Mouse (Mus musculus): ENCODE measurements around the gene Slx1b.
"Not testable (repeated sequence)": the region's sequence is repeated elsewhere in the genome, so short reads cannot be mapped to it uniquely, and the experiment has no call there.

The Slx1b gene

GRCm38 (mm10) chr7:126695631-126696207 lies at the start of gene Slx1b:
TSS of gene Slx1b (minus strand) at chr7:126695784.
- DNase-seq (ENCODE audit: low read depth): peak; percentile 90

GRCm38 (mm10) chr7:126741964-126742482 lies 46.4 kb upstream of the Slx1b start:
- DNase-seq (ENCODE audit: low read depth): no peak

DNA sequence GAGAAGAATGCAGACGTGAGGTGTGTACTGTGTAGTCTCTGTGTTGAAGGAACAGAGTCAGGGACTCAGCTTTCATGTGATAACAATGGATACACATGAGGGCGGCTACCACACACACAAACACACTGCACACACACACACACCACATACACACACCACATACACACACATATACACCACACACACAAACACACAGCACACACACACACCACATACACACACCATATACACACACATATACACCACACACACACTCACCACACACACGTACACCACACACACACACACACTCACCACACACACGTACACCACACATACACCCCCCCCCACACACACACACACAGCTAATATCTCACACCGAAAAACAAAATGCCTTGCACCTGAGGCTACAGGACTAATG lies 45.9 kb upstream of the Slx1b start:
- DNase-seq (ENCODE audit: low read depth): no peak

GRCm38 (mm10) chr7:126740977-126741376 lies 45.4 kb upstream of the Slx1b start:
- DNase-seq (ENCODE audit: low read depth): no peak

DNA sequence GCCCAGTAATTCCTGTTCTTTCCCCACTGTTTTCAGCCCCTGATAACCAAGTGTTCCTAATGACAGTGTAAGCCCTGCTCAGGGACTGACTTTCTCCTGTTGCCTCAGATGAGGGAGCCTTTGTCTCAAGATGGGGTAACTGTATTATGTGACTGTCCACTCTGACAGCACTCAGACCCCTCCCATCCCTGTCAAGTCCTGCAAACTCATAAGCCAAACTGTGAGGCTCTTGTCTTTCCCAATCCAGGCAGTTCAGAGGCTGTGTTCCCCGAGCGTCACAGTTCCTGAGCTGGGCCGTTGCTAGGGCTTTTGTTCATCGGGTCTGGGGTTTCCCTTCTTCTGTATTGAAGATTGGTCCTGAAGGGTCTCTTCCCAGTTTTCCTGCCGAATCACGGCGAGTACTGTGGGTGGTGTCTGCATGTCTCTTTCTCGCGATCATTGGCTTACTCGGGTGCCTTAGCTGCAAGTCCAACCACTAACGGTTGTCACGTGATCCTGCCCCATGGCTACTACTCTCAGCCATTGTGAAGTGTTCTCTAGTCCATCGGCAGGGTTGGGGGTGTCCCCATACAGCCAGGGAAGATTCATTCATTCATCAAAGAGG lies 44.6 kb upstream of the Slx1b start:
- no peak for DNase-seq (ENCODE audit: low read depth)

- DNase-seq (ENCODE audit: low read depth): no peak
These were observed 44.0 kb upstream of the Slx1b start for GRCm38 (mm10) chr7:126739551-126739950.

DNA sequence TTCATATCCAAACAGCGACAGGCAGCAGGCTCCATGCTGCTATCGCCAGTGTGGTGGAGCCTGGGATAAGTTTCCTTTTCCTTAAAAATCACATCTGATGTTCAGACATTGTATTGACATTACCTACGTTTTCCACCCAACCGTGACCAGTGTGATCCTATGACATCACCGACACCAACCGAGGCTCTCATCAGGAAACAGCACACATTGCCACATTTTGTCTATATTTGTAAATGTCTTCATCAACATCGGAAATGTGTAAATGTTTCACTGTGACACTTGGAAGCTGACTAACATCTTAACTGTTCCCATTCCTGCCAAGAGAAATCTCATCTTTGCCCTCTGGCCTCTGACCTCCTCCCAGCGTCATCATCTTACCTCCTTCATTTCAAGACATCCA lies 40.5 kb upstream of the Slx1b start:
- no peak for DNase-seq (ENCODE audit: low read depth)

DNA sequence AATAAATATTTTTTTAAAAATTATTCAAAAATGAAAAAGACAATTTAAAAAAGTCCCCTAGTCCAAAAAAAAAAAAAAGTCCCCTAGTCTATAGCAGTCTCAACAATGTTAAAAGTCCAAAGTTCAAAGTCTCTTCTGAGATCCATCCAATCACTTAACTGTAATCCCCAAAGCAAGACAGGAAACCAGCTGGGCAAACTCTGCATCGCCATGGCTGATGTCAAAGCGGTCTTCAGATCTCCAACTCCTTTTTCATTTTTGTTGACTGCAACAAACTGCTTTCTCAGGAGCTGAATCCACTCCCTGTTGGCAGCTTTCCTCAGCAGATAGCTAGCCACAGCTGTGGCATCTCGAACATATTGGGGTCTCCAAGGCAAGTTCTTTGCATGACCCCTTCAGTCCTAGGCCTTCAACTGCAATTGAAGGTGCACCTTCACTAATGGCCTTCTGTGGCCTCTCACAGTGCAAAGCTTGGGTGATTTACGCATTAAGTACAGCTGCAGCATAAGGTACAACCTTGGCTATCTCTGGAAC lies 34.7 kb upstream of the Slx1b start:
- DNase-seq (ENCODE audit: low read depth): not testable (repeated sequence)

GRCm38 (mm10) chr7:126725667-126726066 lies 30.1 kb upstream of the Slx1b start:
- DNase-seq (ENCODE audit: low read depth): no peak

GRCm38 (mm10) chr7:126725077-126725476 lies 29.5 kb upstream of the Slx1b start:
- no peak for DNase-seq (ENCODE audit: low read depth)

- DNase-seq (ENCODE audit: low read depth): no peak
These were observed 26.1 kb upstream of the Slx1b start for GRCm38 (mm10) chr7:126721635-126722034.

DNA sequence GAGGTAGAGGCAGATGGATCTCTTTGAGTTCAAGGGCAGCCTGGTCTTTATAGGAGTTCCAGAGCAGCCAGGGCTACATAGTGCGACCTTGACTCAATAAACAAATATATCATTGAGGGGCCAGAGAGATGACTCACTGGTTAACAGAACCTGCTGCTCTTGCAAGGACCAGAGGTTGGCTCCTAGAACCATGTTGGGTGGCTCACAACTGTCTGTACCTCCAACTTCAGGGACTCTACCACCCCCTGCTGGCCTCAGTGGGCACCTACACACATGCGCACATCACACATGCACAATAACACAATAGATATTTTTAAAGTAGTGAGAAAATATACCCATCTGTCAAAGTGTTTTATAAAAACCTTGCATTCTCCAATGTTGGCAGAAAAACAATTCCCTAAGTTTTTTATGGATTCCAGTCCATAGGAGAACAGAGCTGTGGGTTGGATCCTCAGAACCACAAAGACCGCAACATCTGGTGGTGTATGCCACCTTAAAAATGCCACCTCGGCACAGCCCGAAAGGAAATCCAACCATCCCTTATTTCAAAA lies 23.3 kb upstream of the Slx1b start:
- DNase-seq (ENCODE audit: low read depth): no peak

- DNase-seq (ENCODE audit: low read depth): no peak
These were observed 22.0 kb upstream of the Slx1b start for GRCm38 (mm10) chr7:126717566-126717965.

- no peak for DNase-seq (ENCODE audit: low read depth)
These were observed 20.1 kb upstream of the Slx1b start for GRCm38 (mm10) chr7:126715679-126716078.

- DNase-seq (ENCODE audit: low read depth): no peak
These were observed 16.3 kb upstream of the Slx1b start for GRCm38 (mm10) chr7:126711910-126712309.

GRCm38 (mm10) chr7:126710266-126710665 lies 14.7 kb upstream of the Slx1b start:
- DNase-seq (ENCODE audit: low read depth): no peak

GRCm38 (mm10) chr7:126708175-126708952 lies 12.8 kb upstream of the Slx1b start:
- DNase-seq (ENCODE audit: low read depth): no peak

DNA sequence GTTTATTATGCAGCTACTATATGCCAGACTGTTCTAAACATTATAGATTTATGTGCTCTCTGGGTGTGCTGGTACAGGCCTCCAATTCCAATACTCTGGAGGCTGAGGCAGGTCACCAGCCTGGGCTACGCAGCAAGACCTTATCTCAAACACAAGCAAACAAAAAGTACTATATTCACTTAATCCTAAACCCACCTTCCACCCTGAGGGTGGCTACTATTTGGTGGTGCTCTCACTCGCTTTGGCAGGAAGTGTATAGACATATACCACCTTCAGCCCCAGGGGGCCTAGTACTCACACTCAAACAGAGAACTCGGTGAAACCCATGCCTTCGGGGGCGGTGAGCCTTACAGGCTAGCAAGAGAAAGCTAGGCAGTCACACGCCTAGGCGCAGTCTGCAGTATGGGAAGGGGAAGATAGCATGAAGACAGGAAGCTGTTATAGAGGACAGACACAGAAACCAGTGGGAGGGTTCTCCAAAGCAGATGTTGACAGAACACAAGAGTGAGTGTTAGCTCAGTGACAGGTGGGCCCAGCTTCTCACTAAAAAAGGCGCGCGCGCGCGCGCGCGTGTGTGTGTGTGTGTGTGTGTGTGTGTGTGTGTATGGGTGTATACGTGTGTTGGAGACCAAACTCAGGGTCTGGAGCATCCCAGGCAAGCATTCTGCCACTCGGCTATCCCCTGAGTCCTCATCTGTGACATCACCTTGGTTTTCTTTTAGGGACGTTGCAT lies 12.0 kb upstream of the Slx1b start, which contains the start of gene Coro1a:
Coro1a (minus strand) TSS at position 346 of the 733 bp plus-strand sequence.
- no peak for DNase-seq (ENCODE audit: low read depth)

DNA sequence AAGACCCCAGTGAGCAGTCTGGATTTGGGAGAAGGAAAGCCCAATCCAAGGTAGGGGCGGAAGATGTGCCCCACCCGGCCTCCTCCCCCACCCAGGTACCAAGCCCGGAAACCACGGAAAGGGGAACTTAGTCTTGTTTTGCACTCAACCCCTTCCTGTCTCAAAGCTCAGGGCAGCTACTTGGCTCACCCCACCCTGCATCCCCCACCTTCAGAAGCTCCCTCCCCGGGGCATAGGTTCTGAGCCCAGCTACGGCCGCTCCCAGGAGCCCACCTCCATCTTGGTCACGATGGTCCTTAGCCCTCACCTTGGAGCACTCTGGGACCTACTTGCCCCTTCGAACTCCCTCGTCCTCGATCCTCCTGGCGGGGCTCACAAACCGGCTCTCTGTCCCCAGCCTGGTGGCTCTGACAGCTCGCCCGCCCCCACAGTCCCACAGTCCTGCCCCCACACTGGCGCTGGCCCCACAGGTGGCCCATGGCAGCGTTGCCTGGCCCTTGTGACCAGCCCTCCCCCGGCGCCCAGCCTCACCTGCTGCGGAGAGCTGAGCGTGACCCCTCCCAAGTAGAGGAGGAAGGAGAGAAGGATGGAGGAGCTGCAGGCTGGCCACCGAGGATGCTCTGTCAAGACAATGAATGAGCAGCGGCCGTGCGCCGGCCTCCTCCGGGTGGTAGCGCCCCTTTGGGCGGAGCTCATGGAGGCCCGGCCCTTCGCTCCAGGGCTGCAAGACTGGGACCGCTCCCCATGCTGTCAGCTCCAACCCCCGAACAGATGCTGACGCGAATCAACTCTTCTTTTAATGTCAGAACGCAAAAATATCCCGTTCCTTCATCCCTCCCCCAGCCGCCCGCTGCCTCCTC lies 8.8 kb upstream of the Slx1b start:
- no peak for DNase-seq (ENCODE audit: low read depth)

DNA sequence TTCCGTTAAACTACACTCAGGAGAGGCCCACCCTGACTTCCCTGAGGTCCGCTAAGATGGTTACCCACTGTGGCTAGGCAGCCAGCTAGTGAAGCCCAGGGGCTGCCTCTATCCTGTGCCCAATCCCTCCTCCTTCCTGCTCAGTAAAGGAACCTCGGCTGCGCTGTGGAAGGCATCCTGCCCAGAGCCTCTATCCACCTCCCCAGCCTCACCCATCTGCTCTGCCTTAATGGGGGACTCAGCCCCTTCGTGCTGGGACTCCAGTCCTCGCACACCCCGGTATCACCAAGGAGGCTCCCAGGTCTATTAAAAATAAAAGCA lies 8.1 kb upstream of the Slx1b start:
- no peak for DNase-seq (ENCODE audit: low read depth)
